Mouse (Mus musculus) lung, postnatal 0 days (tissue): ENCODE measurements at regions not wholly inside any gene's neighbourhood (a gene's known extent, or its start where the extent isn't known, plus 50 kb on each side); places are given as distances from the start of the nearest gene placed in this dataset.
"Not testable (repeated sequence)": the region's sequence is repeated elsewhere in the genome, so short reads cannot be mapped to it uniquely, and the experiment has no call there.

Experiments used
- ATAC-seq: fragments of 200-750 bp; cut with Nextera tagmentation; 2 replicates; pipeline ENCODE4 v1.8.0; 2017; ENCODE audit warnings: moderate library complexity
- DNase-seq: peaks from one replicate; pipeline ENCODE4 v3.0.0-alpha.2; 2016; ENCODE audit warnings: low spot score
- H3K27ac ChIP-seq: fragments of 300-500 bp; sonication (generic); 2 replicates; pipeline ENCODE4 v1.5.1; 2014; ENCODE audit warnings: antibody characterized with exemption, mild to moderate bottlenecking, low read length, mixed read lengths
- H3K27me3 ChIP-seq: fragments of 300-500 bp; sonication (generic); replicated peaks from 2 replicates; pipeline ENCODE4 v1.6.1; 2014; ENCODE audit warnings: low read length, mixed read lengths; ENCODE audit not compliant: insufficient read depth
- H3K36me3 ChIP-seq: fragments of 300-500 bp; sonication (generic); 2 replicates; pipeline ENCODE4 v1.6.1; 2014; ENCODE audit warnings: low read length, mixed read lengths; ENCODE audit not compliant: insufficient read depth
- H3K4me1 ChIP-seq: fragments of 300-500 bp; sonication (generic); 2 replicates; pipeline ENCODE4 v1.6.1; 2014; ENCODE audit warnings: antibody characterized with exemption, low read depth, low read length, mixed read lengths; ENCODE audit not compliant: insufficient read depth
- H3K4me2 ChIP-seq: fragments of 300-500 bp; sonication (generic); replicated peaks from 2 replicates; pipeline ENCODE4 v1.6.1; 2014; ENCODE audit warnings: low read depth, mild to moderate bottlenecking, low read length, moderate library complexity, mixed read lengths
- H3K4me3 ChIP-seq: fragments of 300-500 bp; sonication (generic); 2 replicates; pipeline ENCODE4 v1.5.1; 2014; ENCODE audit warnings: low read depth, low read length
- H3K9ac ChIP-seq: fragments of 300-500 bp; sonication (generic); replicated peaks from 2 replicates; pipeline ENCODE4 v1.6.1; 2014; ENCODE audit warnings: low read depth, mild to moderate bottlenecking
- H3K9me3 ChIP-seq: fragments of 300-500 bp; sonication (generic); 2 replicates; pipeline ENCODE4 v1.6.1; 2016; ENCODE audit warnings: low read length, mixed read lengths
- CTCF ChIP-seq: IDR thresholded peaks from 2 replicates; pipeline ENCODE4 v1.5.1; 2016; ENCODE audit warnings: antibody characterized with exemption, mild to moderate bottlenecking
- EP300 ChIP-seq: IDR thresholded peaks from 2 replicates; pipeline ENCODE4 v1.6.1; 2016; ENCODE audit warnings: antibody characterized with exemption, mild to moderate bottlenecking, control low read depth
- WGBS: fragments of 180-500 bp; shearing (Covaris S2); extraction: QIAGEN DNeasy Blood & Tissue Kit; methylation state at CpG from one replicate; pipeline ENCODE4 v1.1.7; 2014; 5-methylcytosine and 5-hydroxymethylcytosine counted together

- no peaks in the 10 kb centered on the region for H3K27me3 ChIP-seq
- no peaks in the 10 kb centered on the region for H3K36me3 ChIP-seq
- ATAC-seq (no peak), DNase-seq (no peak)
- TF ChIP-seq CTCF = no peak
- TF ChIP-seq EP300 = no peak
- no peaks in the 10 kb centered on the region for H3K4me1 ChIP-seq
- H3K9me3 ChIP-seq = no peaks in the 10 kb centered on the region
- H3K27ac ChIP-seq = no peak overlapping the region
- H3K4me3 ChIP-seq = no peak overlapping the region
- 69% methylated on average over 2 of the region's 2 CpGs for WGBS
- no peak overlapping the region for H3K4me2 ChIP-seq
- no peak overlapping the region for H3K9ac ChIP-seq
Observed at GRCm38 (mm10) chr13:50092537-50092936, 157.6 kb downstream of the Gm906 start.

GRCm38 (mm10) chr13:50064841-50065240 is 185.3 kb downstream of the Gm906 start:
- WGBS = 69% methylated on average over 4 of the region's 4 CpGs
- TF ChIP-seq CTCF = no peak
- TF ChIP-seq EP300 = no peak
- no peaks in the 10 kb centered on the region for H3K4me1 ChIP-seq
- no peaks in the 10 kb centered on the region for H3K36me3 ChIP-seq
- no peak overlapping the region for H3K4me3 ChIP-seq
- no peak overlapping the region for H3K9ac ChIP-seq
- no peaks in the 10 kb centered on the region for H3K27me3 ChIP-seq
- no peak for ATAC-seq
- no peaks in the 10 kb centered on the region for H3K9me3 ChIP-seq
- no peak overlapping the region for H3K27ac ChIP-seq
- no peak overlapping the region for H3K4me2 ChIP-seq
- no peak for DNase-seq

GRCm38 (mm10) chr13:50064365-50064764 is 185.7 kb downstream of the Gm906 start:
- H3K27ac ChIP-seq, DNase-seq, H3K9ac ChIP-seq, H3K4me2 ChIP-seq, H3K27me3 ChIP-seq, H3K36me3 ChIP-seq, ATAC-seq, H3K9me3 ChIP-seq, H3K4me1 ChIP-seq, H3K4me3 ChIP-seq: not testable (repeated sequence)
- 53% methylated on average over 2 of the region's 2 CpGs for WGBS

- WGBS = 64% methylated on average over 1 of the region's 1 CpGs
- H3K4me2 ChIP-seq, H3K9ac ChIP-seq, H3K4me1 ChIP-seq, DNase-seq, H3K4me3 ChIP-seq, H3K27ac ChIP-seq, H3K27me3 ChIP-seq, H3K9me3 ChIP-seq, ATAC-seq, H3K36me3 ChIP-seq: not testable (repeated sequence)
Observed at GRCm38 (mm10) chr13:50059676-50060075, 190.4 kb downstream of the Gm906 start.

- 73% methylated on average over 2 of the region's 2 CpGs for WGBS
- H3K27me3 ChIP-seq, H3K27ac ChIP-seq, H3K36me3 ChIP-seq, H3K4me1 ChIP-seq, H3K9me3 ChIP-seq, ATAC-seq, H3K9ac ChIP-seq, H3K4me2 ChIP-seq, DNase-seq, H3K4me3 ChIP-seq: not testable (repeated sequence)
Observed at GRCm38 (mm10) chr13:50059054-50059453, 191.1 kb downstream of the Gm906 start.

- H3K4me2 ChIP-seq, H3K9ac ChIP-seq, DNase-seq: not testable (repeated sequence)
Observed at GRCm38 (mm10) chr13:50051746-50052145, 198.4 kb downstream of the Gm906 start.

GRCm38 (mm10) chr13:50051110-50051509 is 199.0 kb downstream of the Gm906 start:
- not testable (repeated sequence) for H3K36me3 ChIP-seq, H3K4me1 ChIP-seq, H3K4me3 ChIP-seq, ATAC-seq, H3K27ac ChIP-seq, H3K9ac ChIP-seq, H3K27me3 ChIP-seq, H3K9me3 ChIP-seq, H3K4me2 ChIP-seq, DNase-seq
- 81% methylated on average over 3 of the region's 3 CpGs for WGBS

More at GRCm38 (mm10) chr13:50051746-50052145, 198.4 kb downstream of the Gm906 start:
- not testable (repeated sequence) for H3K4me3 ChIP-seq, H3K36me3 ChIP-seq, H3K4me1 ChIP-seq, H3K9me3 ChIP-seq, ATAC-seq, H3K27ac ChIP-seq, H3K27me3 ChIP-seq
